Mouse (Mus musculus) embryonic fibroblast, embryonic 13.5 days (primary cell): ENCODE measurements around the gene Ptprz1. TPM values are rescaled to one million over a fixed set of nuclear protein-coding genes. Genes with fewer than 3 reads are reported as not detected.
A peak's percentile ranks its signal among the peaks of the same experiment; 100 is the strongest.

Experiments
- H3K27ac ChIP-seq: 2 replicates; pipeline ENCODE4 v1.5.1; 2012; ENCODE audit warnings: low read length, control low read depth, inconsistent platforms; ENCODE audit not compliant: insufficient read depth
- H3K4me1 ChIP-seq: 2 replicates; pipeline ENCODE4 v1.6.1; 2011; ENCODE audit warnings: low read length; ENCODE audit not compliant: control insufficient read depth, insufficient read depth
- H3K4me3 ChIP-seq: 2 replicates; pipeline ENCODE4 v1.5.1; 2011; ENCODE audit warnings: mild to moderate bottlenecking, control low read depth, low read length; ENCODE audit not compliant: insufficient read depth
- CTCF ChIP-seq: IDR thresholded peaks from 2 replicates; pipeline ENCODE4 v1.5.1; 2011; ENCODE audit warnings: mild to moderate bottlenecking, control low read depth, low read length, moderate library complexity, borderline replicate concordance; ENCODE audit not compliant: insufficient read depth
- POLR2A ChIP-seq: IDR thresholded peaks from 2 replicates; pipeline ENCODE4 v1.6.1; 2011; ENCODE audit warnings: low read depth, mild to moderate bottlenecking, control low read depth, low read length, moderate library complexity
- polyA plus RNA-seq: library from polyadenylated mRNA; stranded (reverse); fragments of >200 nt; gene quantifications from 2 replicates; pipeline ENCODE4 v1.2.4, GENCODE M21; 2011; ENCODE audit warnings: low read depth; ENCODE audit not compliant: missing spikeins, insufficient read length

Ptprz1 gene
- 49.0 and 56.7 TPM in 2 replicates for polyA plus RNA-seq

DNA sequence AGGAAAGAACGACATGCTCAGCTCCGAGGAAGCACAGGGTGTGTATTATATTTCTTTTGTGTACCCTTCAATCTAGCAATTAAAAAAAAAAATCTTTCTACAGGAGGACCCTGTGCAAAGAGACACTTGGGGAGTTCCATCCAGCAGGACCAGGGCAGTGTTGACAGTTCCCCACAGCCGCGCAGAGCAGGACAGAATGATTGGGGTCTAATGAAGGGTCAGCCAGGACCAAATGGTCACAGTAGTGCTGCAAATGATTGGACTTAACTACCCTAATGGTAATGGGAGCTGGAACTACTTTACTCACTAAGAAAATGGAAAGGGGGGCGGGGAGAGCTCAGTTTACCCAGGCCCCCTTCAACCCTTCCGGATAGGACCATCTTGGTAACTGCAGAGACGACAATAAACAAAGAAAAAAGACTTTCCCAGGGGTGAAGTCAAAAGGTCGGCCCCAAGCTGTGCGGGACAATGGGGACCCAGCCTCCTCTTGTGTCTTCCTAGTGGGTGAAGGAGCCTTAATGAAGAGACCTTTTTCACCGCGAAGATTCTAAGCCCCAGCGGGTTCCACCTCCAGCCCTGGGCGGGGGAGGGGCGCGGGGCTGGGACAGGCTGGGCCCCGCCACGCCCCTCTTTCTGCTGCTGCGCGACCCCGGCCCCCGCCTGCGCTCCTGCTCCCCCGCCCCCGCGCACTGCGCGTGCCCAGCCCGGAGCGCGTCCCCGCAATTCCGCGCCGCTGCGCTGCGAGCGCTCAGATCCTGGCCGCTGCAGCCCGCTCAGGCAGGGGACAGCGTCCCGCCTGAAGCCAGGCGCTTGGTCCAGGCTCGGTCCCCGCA, at the start of gene Ptprz1:
Gene Ptprz1, plus strand, starts transcription at position 722 of the 833 bp plus-strand sequence.
- Histone ChIP-seq H3K27ac (no peak within 1 kb of the TSS), H3K4me1 (no peaks in the 10 kb centered on the region), H3K4me3 (peak within 1 kb of the TSS; percentile 68)
- no peak for TF ChIP-seq POLR2A
- TF ChIP-seq CTCF: no peak

DNA sequence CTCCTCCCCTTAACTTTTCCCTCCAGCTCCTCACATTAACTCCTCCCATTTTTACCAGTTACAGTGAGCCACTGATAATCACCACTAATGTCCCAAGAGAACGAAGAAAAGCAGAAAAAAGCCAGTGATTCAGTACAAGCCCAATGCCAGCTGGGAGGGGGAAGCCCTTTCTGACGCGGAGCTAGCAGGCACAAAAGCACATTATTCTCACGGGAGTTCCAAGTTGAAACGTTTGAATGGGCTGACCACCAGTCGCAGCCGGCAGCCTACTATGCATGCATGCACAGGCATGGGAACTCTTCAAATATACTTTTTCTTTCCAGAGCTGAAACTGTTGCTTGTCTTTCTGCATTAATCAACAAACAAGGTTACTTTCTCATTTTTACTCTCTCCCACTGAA, 41.7 kb upstream of the Ptprz1 start:
- Histone ChIP-seq H3K4me3 (no peak overlapping the region), H3K4me1 (no peaks in the 10 kb centered on the region), H3K27ac (no peak overlapping the region)
- TF ChIP-seq POLR2A: no peak

DNA sequence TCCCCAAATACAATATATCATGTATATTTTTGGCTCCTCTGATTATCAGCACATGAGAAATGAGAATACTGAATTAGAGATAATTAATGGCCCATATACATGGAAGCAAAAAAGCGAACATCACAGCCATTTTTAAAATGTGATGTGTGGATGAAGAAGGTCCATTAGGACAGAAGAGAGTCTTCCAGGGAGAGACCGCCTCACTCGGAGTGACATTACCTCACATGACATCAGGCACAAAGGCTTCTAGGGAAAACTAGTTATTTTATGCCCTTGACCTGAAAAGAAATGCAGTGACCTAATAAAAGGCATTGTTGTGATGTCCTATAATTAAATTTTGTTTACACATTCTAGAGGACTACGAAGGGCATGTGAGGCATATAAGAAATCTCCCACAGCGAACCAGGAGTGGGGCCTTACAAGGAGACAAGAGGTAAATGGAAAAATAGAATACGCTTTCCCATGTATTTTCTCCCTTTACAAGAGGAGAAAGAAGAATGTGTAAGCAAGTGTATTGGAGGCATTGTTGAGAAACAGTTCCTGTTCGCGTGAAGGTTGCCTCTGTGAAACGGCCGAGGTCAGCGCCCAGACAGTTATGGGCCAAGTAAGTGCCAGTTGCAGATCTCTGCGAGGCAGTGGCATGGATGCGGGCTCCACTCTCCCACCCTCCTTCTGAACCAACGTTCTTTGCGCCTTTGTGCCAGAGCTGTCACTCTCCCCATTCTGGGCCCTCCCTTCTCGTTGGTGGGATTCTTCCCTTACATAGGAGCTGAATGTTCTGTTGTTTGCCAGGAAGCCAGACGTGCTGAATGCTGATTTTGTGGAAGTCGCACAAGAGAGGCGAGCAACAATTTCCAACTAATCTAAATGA, 41.0 kb upstream of the Ptprz1 start:
- Histone ChIP-seq H3K4me1 (no peaks in the 10 kb centered on the region), H3K27ac (no peak overlapping the region), H3K4me3 (no peak overlapping the region)
- no peak for TF ChIP-seq CTCF
- TF ChIP-seq POLR2A: no peak

DNA sequence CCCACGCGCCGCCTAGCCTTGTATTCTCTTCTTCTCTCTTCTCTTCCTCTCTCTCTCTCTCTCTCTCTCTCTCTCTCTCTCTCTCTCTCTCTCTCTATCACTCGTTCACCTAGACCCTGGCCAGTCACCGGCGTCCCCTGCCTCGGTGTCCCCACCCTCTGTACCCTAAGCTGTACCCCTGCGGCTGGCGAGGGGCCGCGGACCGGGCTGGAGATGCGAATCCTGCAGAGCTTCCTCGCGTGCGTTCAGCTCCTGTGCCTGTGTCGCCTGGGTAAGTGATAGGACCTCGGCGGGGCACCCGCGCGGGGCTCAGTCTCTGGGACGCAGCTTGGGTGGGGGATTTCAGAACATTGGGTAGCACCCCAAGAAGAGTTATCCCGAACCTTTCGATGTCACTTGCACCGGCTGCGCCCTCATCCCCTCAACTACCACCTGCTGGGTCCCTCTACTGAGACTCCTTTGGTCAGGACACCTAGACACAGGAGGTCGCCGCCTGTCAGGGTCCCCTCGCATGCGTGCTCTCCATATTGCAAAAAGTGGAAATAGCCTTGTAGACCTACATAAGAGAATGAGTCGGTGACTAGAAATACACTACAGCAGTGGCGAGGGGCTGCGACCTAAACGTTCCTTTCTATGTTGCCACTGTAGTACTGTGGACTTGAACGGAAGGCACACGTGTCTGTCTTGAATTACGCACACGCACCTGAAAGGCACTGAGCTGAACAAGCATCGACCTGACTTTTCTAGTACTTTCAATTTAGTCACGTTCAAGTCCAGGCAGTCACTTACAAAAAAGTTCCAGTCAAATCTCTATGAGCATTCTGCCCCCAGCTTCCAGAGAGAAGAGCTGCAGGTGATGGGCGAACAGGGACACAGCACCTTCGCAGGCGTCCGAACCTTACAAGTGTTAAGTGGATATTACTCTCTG, 576 bp downstream of the Ptprz1 start:
- no peak overlapping the region for H3K27ac ChIP-seq
- no peak for TF ChIP-seq CTCF
- no peak for TF ChIP-seq POLR2A

DNA sequence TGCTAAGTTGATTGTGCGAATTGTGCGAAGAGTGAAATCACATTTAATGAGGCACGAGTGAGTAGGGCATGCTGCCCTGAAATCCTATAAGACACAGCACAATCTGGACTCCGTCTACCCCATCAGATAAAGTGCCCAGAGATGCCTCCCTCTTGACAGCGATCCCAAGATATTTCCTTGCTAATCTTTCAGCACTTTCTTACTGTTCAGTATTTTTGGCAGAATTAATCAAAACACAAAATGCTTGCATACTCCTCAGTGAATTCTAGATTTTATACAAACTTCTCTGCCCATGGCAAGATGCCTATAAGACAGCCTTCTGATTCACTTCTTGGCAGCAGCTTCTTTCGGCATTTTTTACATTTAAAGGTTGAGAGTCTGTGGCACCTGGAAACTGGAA, 12.7 kb downstream of the Ptprz1 start:
- TF ChIP-seq CTCF: no peak
- TF ChIP-seq POLR2A: no peak
- H3K4me1 ChIP-seq: no peaks in the 10 kb centered on the region
- H3K4me3 ChIP-seq: no peak overlapping the region
- H3K27ac ChIP-seq: no peak overlapping the region

More for the DNA sequence above, 576 bp downstream of the Ptprz1 start:
- Histone ChIP-seq H3K4me3 (peak overlapping the region; percentile 68), H3K4me1 (no peaks in the 10 kb centered on the region)

DNA sequence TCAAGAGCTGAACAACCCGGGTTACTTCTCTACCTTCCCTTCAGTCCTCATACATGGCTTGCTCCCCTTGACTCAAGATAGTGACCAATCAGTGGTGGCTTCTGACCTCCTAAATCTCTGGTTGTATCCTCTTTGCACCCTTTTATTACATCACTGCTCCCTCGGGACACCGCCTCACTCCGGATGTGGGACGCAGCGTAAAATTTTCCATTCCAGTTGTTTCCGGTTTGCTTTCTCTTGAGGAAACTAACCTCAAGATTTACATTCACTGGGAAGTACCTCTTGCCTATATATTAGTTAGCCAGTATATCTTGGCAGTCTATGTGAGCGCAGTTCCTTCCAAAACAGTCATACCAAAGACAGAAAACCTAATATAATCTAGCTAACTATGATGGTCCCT, 14.0 kb downstream of the Ptprz1 start:
- TF ChIP-seq POLR2A: no peak
- TF ChIP-seq CTCF: no peak
- H3K4me3 ChIP-seq: no peak overlapping the region
- no peak overlapping the region for H3K27ac ChIP-seq
- no peaks in the 10 kb centered on the region for H3K4me1 ChIP-seq

DNA sequence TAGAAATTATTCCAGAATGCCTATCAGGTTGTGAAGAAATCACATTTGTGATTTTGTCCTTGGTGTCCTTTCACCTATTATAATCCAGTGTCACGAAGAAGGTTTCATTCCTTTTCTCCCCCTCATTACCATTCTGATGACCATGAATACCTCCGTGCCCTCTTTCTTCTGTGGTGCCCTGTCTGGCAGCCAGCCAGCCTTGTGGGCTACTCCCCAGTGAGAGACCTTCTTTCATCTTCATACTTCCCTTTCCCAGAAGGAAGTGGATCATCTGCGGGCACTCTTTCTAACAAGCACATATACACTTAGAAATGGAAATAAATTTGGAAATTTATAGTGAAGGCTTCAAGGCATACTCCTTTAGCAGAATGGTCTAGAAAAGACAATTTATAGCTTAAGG, 26.7 kb downstream of the Ptprz1 start:
- TF ChIP-seq CTCF (no peak), POLR2A (no peak)
- no peak overlapping the region for H3K4me3 ChIP-seq
- no peaks in the 10 kb centered on the region for H3K4me1 ChIP-seq
- H3K27ac ChIP-seq: no peak overlapping the region

DNA sequence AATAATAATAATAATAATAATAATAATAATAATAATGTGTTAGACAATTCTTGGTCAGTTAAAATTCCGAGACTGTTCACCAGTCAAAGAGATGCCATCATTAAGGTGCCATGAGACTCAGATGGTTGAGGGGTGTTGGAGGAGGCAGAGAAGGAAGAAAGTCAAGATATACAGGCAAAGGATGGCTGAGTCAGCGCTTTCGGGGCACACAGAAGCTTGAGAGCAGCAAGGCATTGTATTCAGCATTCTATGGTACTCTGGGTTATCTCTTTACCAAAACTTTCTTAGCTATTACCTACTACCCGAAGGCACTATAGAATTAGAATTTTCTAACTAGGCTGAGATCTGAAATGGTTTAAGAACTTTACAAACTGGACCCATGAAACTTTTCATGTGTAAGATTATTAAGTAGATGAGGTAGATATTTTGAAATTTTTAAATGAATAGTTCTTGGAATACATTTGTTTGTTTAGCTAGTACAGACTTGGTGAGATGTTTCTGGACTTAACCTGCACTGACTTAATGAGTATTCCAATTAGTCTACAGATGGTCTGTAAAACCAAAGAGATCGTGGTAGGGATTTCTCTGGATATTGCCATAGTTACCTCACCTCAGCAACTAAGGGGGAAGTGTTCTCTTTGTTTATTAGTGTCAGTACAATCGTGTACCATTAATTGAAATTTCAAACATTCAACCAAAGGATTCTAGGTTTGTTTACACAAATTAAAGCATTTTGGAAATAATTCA, 33.4 kb downstream of the Ptprz1 start:
- no peak overlapping the region for H3K4me3 ChIP-seq
- H3K4me1 ChIP-seq: no peaks in the 10 kb centered on the region
- TF ChIP-seq POLR2A (no peak), CTCF (no peak)
- no peak overlapping the region for H3K27ac ChIP-seq

DNA sequence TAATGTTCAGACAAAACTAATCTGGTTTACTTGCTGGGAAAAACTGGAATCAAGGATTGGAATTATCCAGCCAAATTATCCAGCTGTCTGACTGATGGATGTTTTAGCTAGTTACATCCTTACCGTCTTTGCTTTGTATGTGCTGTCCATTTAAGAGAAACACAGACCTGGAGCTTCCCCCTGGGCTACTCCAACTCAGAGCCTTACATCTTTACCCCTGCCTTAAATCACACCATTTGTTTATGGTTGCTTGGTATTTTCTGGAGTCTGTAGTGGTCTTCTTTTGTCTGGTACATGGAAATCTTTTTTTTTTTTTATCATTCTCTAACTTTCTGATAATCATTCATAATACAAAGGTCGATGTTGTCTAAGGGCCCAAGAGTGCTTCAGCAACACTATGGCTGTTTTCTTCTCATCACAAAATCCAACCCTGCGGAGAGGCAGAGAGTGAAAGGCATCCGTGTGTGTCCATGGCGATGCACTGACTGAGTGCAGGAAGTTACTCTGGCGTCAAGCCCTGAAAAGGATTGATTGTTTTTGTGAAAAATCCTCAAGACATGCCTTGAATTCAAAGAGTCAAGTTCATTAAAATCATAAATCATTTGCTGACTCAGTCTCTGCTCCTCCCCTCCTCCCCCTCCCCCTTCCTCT, 34.1 kb downstream of the Ptprz1 start:
- Histone ChIP-seq H3K27ac (no peak overlapping the region), H3K4me1 (no peaks in the 10 kb centered on the region), H3K4me3 (no peak overlapping the region)
- TF ChIP-seq POLR2A (no peak), CTCF (no peak)
